Mouse (Mus musculus) CH12.LX (cell line): Measurements from ENCODE around the gene Fkbp15.

Source experiments
- CTCF ChIP-seq, 2 experiments: IDR thresholded peaks in 1 of 2; conservative IDR thresholded peaks in 1 of 2; 2 replicates each; pipeline ENCODE4 v1.5.1; 2011 to 2012; ENCODE audit warnings: low read depth in 2 of 2, low read length in 2 of 2, improper control_type of control experiment in 1 of 2, inconsistent platforms in 1 of 2, mild to moderate bottlenecking in 1 of 2, moderate library complexity in 1 of 2
- EP300 ChIP-seq: IDR thresholded peaks from 2 replicates; pipeline ENCODE4 v1.6.1; 2011; ENCODE audit warnings: low read length, improper control_type of control experiment
- MAFK ChIP-seq: IDR thresholded peaks from 2 replicates; pipeline ENCODE4 v1.6.1; 2011; ENCODE audit warnings: low read length, improper control_type of control experiment; ENCODE audit not compliant: insufficient replicate concordance
- USF1 ChIP-seq: IDR thresholded peaks from 2 replicates; pipeline ENCODE4 v1.6.1; 2014; ENCODE audit warnings: low read depth, mild to moderate bottlenecking, inconsistent platforms, low read length, improper control_type of control experiment

- TF ChIP-seq CTCF (conservative IDR thresholded peaks at IDR 0.05 in 1 of 2, IDR thresholded peaks at IDR 0.05 in 1 of 2; ENCODE audit: low read depth in 2 of 2, low read length in 2 of 2) (no peak), EP300 (no peak), MAFK (no peak), USF1 (no peak)
Measured at GRCm38 (mm10) chr4:62366291-62366690, 5.9 kb upstream of the Fkbp15 start.
